Mouse (Mus musculus) bone marrow macrophage, adult 2 months (primary cell): Measurements from ENCODE around the gene Cant1.

ENCODE experiments used
- CTCF ChIP-seq: IDR thresholded peaks from 2 replicates; pipeline ENCODE4 v1.5.1; 2012; ENCODE audit warnings: low read depth, mild to moderate bottlenecking, low read length, moderate library complexity
- POLR2A ChIP-seq: IDR thresholded peaks from 2 replicates; pipeline ENCODE4 v1.6.1; 2012; ENCODE audit warnings: mild to moderate bottlenecking, low read depth, low read length, borderline replicate concordance

DNA sequence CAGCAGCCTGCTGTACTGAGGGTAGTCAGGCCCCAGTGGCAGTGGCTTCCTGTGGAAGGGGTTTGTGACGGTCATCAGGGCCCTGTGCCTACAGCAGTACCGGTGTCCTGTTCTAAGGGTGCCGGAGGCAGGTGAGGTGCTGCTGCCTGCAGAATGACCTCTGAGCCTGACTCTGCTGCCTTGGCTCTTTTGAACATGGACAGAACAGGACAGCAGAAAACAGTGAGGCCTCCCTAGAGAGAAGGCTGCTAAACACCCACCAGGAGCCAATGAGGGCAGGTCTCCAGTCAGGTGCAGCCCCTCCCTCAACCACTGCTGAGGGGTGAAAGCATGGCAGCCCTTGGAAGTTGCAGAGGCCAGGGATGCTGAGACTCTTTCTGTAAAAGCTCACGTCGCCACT, 12.4 kb downstream of the Cant1 start:
- TF ChIP-seq CTCF (no peak), POLR2A (no peak)
